Mouse (Mus musculus) E14TG2a.4 (cell line): ENCODE results near the gene Ankrd52.
"Not testable (repeated sequence)": the region's sequence is repeated elsewhere in the genome, so short reads cannot be mapped to it uniquely, and the experiment has no call there.

Source experiments
- H3K27me3 ChIP-seq: 2 replicates; pipeline ENCODE4 v1.6.1; 2014; ENCODE audit warnings: low read length, control low read depth; ENCODE audit not compliant: insufficient read depth
- H3K36me3 ChIP-seq: 2 replicates; pipeline ENCODE4 v1.6.1; 2014; ENCODE audit warnings: low read length, control low read depth; ENCODE audit not compliant: insufficient read depth
- H3K4me1 ChIP-seq: replicated peaks from 2 replicates; pipeline ENCODE4 v1.6.1; 2014; ENCODE audit warnings: low read depth, low read length, control low read depth
- H3K4me3 ChIP-seq: replicated peaks from 2 replicates; pipeline ENCODE4 v1.5.1; 2014; ENCODE audit warnings: mild to moderate bottlenecking, low read length
- H3K9me3 ChIP-seq: 2 replicates; pipeline ENCODE4 v1.6.1; 2014; ENCODE audit warnings: low read length, control low read depth
- CTCF ChIP-seq: conservative IDR thresholded peaks from 2 replicates; pipeline ENCODE4 v1.5.1; 2014; ENCODE audit warnings: low read length
- NANOG ChIP-seq: IDR thresholded peaks from 2 replicates; pipeline ENCODE4 v1.6.1; 2014; ENCODE audit warnings: borderline replicate concordance, low read length, mixed read lengths
- POU5F1 ChIP-seq: IDR thresholded peaks from 2 replicates; pipeline ENCODE4 v1.6.1; 2014; ENCODE audit warnings: low read length, borderline replicate concordance

Gene Ankrd52

GRCm38 (mm10) chr10:128376455-128377211 is at the start of gene Ankrd52:
TSS of gene Ankrd52 (plus strand) at chr10:128377115.
- Histone ChIP-seq H3K9me3 (no peaks in the 10 kb centered on the region), H3K27me3 (no peaks in the 10 kb centered on the region), H3K4me3 (peak within 1 kb of the TSS; percentile 92), H3K36me3 (peaks cover 35% of the 10 kb centered on the region), H3K4me1 (peaks cover 55% of the 10 kb centered on the region)
- no peak for TF ChIP-seq CTCF
- TF ChIP-seq POU5F1: no peak
- no peak for TF ChIP-seq NANOG

GRCm38 (mm10) chr10:128327610-128328009 is 49.3 kb upstream of the Ankrd52 start:
- Histone ChIP-seq H3K4me1 (peaks cover 35% of the 10 kb centered on the region), H3K4me3 (no peak overlapping the region), H3K9me3 (no peaks in the 10 kb centered on the region), H3K27me3 (no peaks in the 10 kb centered on the region), H3K36me3 (peaks cover 52% of the 10 kb centered on the region)
- no peak for TF ChIP-seq NANOG
- TF ChIP-seq CTCF: peak; percentile 19

GRCm38 (mm10) chr10:128332358-128333249 is 44.3 kb upstream of the Ankrd52 start:
- not testable (repeated sequence) for H3K27me3 ChIP-seq, H3K4me3 ChIP-seq, H3K9me3 ChIP-seq
- peaks cover 18% of the 10 kb centered on the region for H3K4me1 ChIP-seq
- H3K36me3 ChIP-seq: peaks cover 17% of the 10 kb centered on the region

GRCm38 (mm10) chr10:128335582-128335981 is 41.3 kb upstream of the Ankrd52 start:
- Histone ChIP-seq H3K36me3 (peaks cover 19% of the 10 kb centered on the region), H3K27me3 (no peaks in the 10 kb centered on the region), H3K4me1 (peaks cover 37% of the 10 kb centered on the region), H3K4me3 (no peak overlapping the region), H3K9me3 (no peaks in the 10 kb centered on the region)
- no peak for TF ChIP-seq POU5F1
- TF ChIP-seq CTCF: peak; percentile 78

- peaks cover 23% of the 10 kb centered on the region for H3K36me3 ChIP-seq
- H3K4me3 ChIP-seq: no peak overlapping the region
- peaks cover 38% of the 10 kb centered on the region for H3K4me1 ChIP-seq
- TF ChIP-seq NANOG (no peak), CTCF (no peak), POU5F1 (no peak)
- H3K9me3 ChIP-seq: no peaks in the 10 kb centered on the region
- no peaks in the 10 kb centered on the region for H3K27me3 ChIP-seq
Observed at GRCm38 (mm10) chr10:128336195-128336594, 40.7 kb upstream of the Ankrd52 start.

- peaks cover 27% of the 10 kb centered on the region for H3K36me3 ChIP-seq
- TF ChIP-seq POU5F1 (no peak), CTCF (no peak), NANOG (no peak)
- no peaks in the 10 kb centered on the region for H3K27me3 ChIP-seq
- H3K4me1 ChIP-seq: peaks cover 42% of the 10 kb centered on the region
- H3K4me3 ChIP-seq: peak overlapping the region; percentile 100; the same call in 1 of the 2 replicates
- H3K9me3 ChIP-seq: no peaks in the 10 kb centered on the region
Observed at GRCm38 (mm10) chr10:128336597-128336996, 40.3 kb upstream of the Ankrd52 start.

- H3K4me1 ChIP-seq: peaks cover 51% of the 10 kb centered on the region
- TF ChIP-seq NANOG (no peak), CTCF (no peak), POU5F1 (no peak)
- peak within 1 kb of the TSS; percentile 100 for H3K4me3 ChIP-seq
Observed at GRCm38 (mm10) chr10:128337306-128338181, 39.4 kb upstream of the Ankrd52 start, which contains the start of gene Cs. TSS of gene Cs (plus strand) at chr10:128337734.

GRCm38 (mm10) chr10:128338415-128338814 is 38.5 kb upstream of the Ankrd52 start:
- no peaks in the 10 kb centered on the region for H3K27me3 ChIP-seq
- peaks cover 46% of the 10 kb centered on the region for H3K36me3 ChIP-seq
- peaks cover 59% of the 10 kb centered on the region for H3K4me1 ChIP-seq
- TF ChIP-seq NANOG (no peak), CTCF (no peak), POU5F1 (no peak)
- H3K4me3 ChIP-seq: peak overlapping the region; percentile 100
- H3K9me3 ChIP-seq: no peaks in the 10 kb centered on the region

More at GRCm38 (mm10) chr10:128337306-128338181, 39.4 kb upstream of the Ankrd52 start, which contains the start of gene Cs:
- Histone ChIP-seq H3K36me3 (peaks cover 37% of the 10 kb centered on the region), H3K27me3 (no peaks in the 10 kb centered on the region), H3K9me3 (no peaks in the 10 kb centered on the region)
